Mouse (Mus musculus): Measurements from ENCODE around the gene Gm20388.

Gene Gm20388

GRCm38 (mm10) chr8:123845991-123846390 is 3935.3 kb downstream of the Gm20388 start:
- no peak for DNase-seq

GRCm38 (mm10) chr8:123846509-123846908 is 3935.9 kb downstream of the Gm20388 start:
- no peak for DNase-seq

GRCm38 (mm10) chr8:123847546-123847945 is 3936.9 kb downstream of the Gm20388 start:
- no peak for DNase-seq

GRCm38 (mm10) chr8:123849352-123849751 is 3938.7 kb downstream of the Gm20388 start:
- DNase-seq, result no peak

GRCm38 (mm10) chr8:123851590-123851989 is 3940.9 kb downstream of the Gm20388 start:
- no peak for DNase-seq

GRCm38 (mm10) chr8:123854252-123854651 is 3943.6 kb downstream of the Gm20388 start:
- DNase-seq, result no peak

GRCm38 (mm10) chr8:123854733-123855475 is 3944.3 kb downstream of the Gm20388 start:
- no peak for DNase-seq

GRCm38 (mm10) chr8:123857361-123857760 is 3946.7 kb downstream of the Gm20388 start:
- DNase-seq, result no peak

GRCm38 (mm10) chr8:123858574-123858940 is 3947.9 kb downstream of the Gm20388 start:
- peak in 1 of 2 experiments; percentile 11 for DNase-seq

- DNase-seq, result peak; percentile 87
These were observed 3948.5 kb downstream of the Gm20388 start for GRCm38 (mm10) chr8:123858941-123859647.

GRCm38 (mm10) chr8:123859648-123860259 is 3949.1 kb downstream of the Gm20388 start, which contains the start of gene Ccsap:
TSS of gene Ccsap (minus strand) at chr8:123860209.
- peak in 1 of 2 experiments; percentile 53 for DNase-seq

- DNase-seq, result no peak
These were observed 3949.7 kb downstream of the Gm20388 start for GRCm38 (mm10) chr8:123860386-123860785.

GRCm38 (mm10) chr8:123865786-123866185 is 3955.1 kb downstream of the Gm20388 start:
- no peak for DNase-seq

GRCm38 (mm10) chr8:123866971-123867370 is 3956.3 kb downstream of the Gm20388 start:
- no peak for DNase-seq

GRCm38 (mm10) chr8:123872048-123872447 is 3961.4 kb downstream of the Gm20388 start:
- no peak for DNase-seq

GRCm38 (mm10) chr8:123873364-123873763 is 3962.7 kb downstream of the Gm20388 start:
- DNase-seq, result no peak

GRCm38 (mm10) chr8:123874324-123874723 is 3963.7 kb downstream of the Gm20388 start:
- no peak for DNase-seq

GRCm38 (mm10) chr8:123877865-123878264 is 3967.2 kb downstream of the Gm20388 start:
- DNase-seq, result no peak

- DNase-seq, result no peak
These were observed 3969.6 kb downstream of the Gm20388 start for GRCm38 (mm10) chr8:123880271-123880670.

GRCm38 (mm10) chr8:123880821-123881350 is 3970.2 kb downstream of the Gm20388 start:
- no peak for DNase-seq

GRCm38 (mm10) chr8:123882412-123882811 is 3971.8 kb downstream of the Gm20388 start:
- DNase-seq, result no peak

- no peak for DNase-seq
These were observed 3972.5 kb downstream of the Gm20388 start for GRCm38 (mm10) chr8:123883094-123883493.
